Mouse (Mus musculus) liver, embryonic 14.5 days (tissue): ENCODE data around the gene Zfp385a. TPM values are rescaled to one million over a fixed set of nuclear protein-coding genes. Genes with fewer than 3 reads are reported as not detected.

Experiments used
- ATAC-seq: fragments of 200-750 bp; cut with Nextera tagmentation; 2 replicates; pipeline ENCODE4 v1.8.0; 2017; ENCODE audit warnings: moderate number of reproducible peaks, mild to moderate bottlenecking, moderate library complexity; ENCODE audit not compliant: insufficient read depth
- DNase-seq, 3 experiments: peaks; one replicate each; pipeline ENCODE4 v3.0.0-alpha.2; 2012 to 2013; ENCODE audit warnings: low read depth in 3 of 3, low spot score in 3 of 3
- H3K27ac ChIP-seq: fragments of 300-500 bp; sonication (generic); 2 replicates; pipeline ENCODE4 v1.5.1; 2014; ENCODE audit warnings: moderate library complexity, mild to moderate bottlenecking, control low read depth, inconsistent platforms
- H3K27me3 ChIP-seq: fragments of 300-500 bp; sonication (generic); 2 replicates; pipeline ENCODE4 v1.6.1; 2014; ENCODE audit warnings: mild to moderate bottlenecking, low read length, moderate library complexity; ENCODE audit not compliant: control insufficient read depth, insufficient read depth
- H3K36me3 ChIP-seq: fragments of 300-500 bp; sonication (generic); replicated peaks from 2 replicates; pipeline ENCODE4 v1.6.1; 2014; ENCODE audit warnings: low read depth; ENCODE audit not compliant: control insufficient read depth, insufficient read depth
- H3K4me1 ChIP-seq, 2 experiments: fragments of 200-500 bp in 1 of 2; fragments of 300-500 bp in 1 of 2; sonication (generic) in 1 of 2; replicated peaks; 2 replicates each; pipeline ENCODE4 v1.6.1; 2012 to 2014; ENCODE audit warnings: antibody characterized with exemption in 1 of 2, inconsistent platforms in 1 of 2, low read length in 1 of 2; ENCODE audit not compliant: control insufficient read depth in 2 of 2, insufficient read depth in 2 of 2
- H3K4me2 ChIP-seq: fragments of 300-500 bp; sonication (generic); 2 replicates; pipeline ENCODE4 v1.6.1; 2014; ENCODE audit warnings: low read depth, mild to moderate bottlenecking, control low read depth, moderate library complexity
- H3K4me3 ChIP-seq, 2 experiments: fragments of 200-500 bp in 1 of 2; fragments of 300-500 bp in 1 of 2; sonication (generic) in 1 of 2; 2 replicates each; pipeline ENCODE4 v1.5.1; 2012 to 2014; ENCODE audit warnings: low read depth in 2 of 2, low read length in 2 of 2, mild to moderate bottlenecking in 2 of 2, control low read depth in 1 of 2, inconsistent platforms in 1 of 2, moderate library complexity in 1 of 2; ENCODE audit not compliant: insufficient read depth in 1 of 2
- H3K9ac ChIP-seq: fragments of 300-500 bp; sonication (generic); replicated peaks from 2 replicates; pipeline ENCODE4 v1.6.1; 2014; ENCODE audit warnings: mild to moderate bottlenecking, control low read depth, moderate library complexity
- H3K9me3 ChIP-seq: fragments of 300-500 bp; sonication (generic); 2 replicates; pipeline ENCODE4 v1.6.1; 2016; ENCODE audit warnings: low read length, mixed read lengths; ENCODE audit not compliant: control insufficient read depth
- CTCF ChIP-seq: IDR thresholded peaks from 2 replicates; pipeline ENCODE4 v1.5.1; 2016; ENCODE audit warnings: antibody characterized with exemption, low read depth, control low read depth
- EP300 ChIP-seq: IDR thresholded peaks from 2 replicates; pipeline ENCODE4 v1.6.1; 2016; ENCODE audit warnings: antibody characterized with exemption, low read depth
- whole genome bisulfite sequencing: fragments of 180-500 bp; shearing (Covaris S2); extraction: QIAGEN DNeasy Blood & Tissue Kit; methylation state at CpG from one replicate; pipeline ENCODE4 v1.1.7; 2014; ENCODE audit not compliant: insufficient replicate concordance; 5-methylcytosine and 5-hydroxymethylcytosine counted together
- polyA plus RNA-seq, 2 experiments: library from polyadenylated mRNA; depleted of rRNA in 1 of 2; stranded (reverse) in 1 of 2; unstranded in 1 of 2; fragments of >200 nt; fragmentation: Nextera tagmentation in 1 of 2; extraction: Ambion mirVana in 1 of 2; gene quantifications; 2 replicates each; pipeline versions ENCODE4 v1.2.1 to v1.2.3; 2012 to 2014

The Zfp385a gene
- polyA plus RNA-seq, 2 experiments: 4.7 to 4.9 TPM

DNA sequence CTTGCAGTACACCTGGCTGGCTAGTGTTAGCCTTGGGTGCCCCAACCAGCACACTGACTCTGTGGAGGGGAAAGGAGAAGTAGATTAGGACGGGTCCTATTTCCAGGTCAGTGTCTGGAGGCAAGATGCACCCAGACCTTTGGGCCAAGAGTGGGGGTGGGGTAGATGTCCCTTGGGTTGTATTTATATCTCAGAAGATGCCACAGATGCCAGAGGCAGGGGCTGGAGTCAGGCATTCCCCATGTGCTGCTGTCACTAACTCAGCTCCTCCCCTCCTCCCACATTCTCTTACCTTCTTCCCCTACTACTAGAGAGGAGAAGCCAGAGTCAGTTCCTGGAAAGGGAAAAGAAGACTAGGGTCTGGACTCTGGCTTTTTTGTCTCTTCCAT is 19.2 kb upstream of the Zfp385a start:
- Histone ChIP-seq H3K9ac (no peak overlapping the region), H3K4me1 (peaks cover 5 to 42% of the 10 kb centered on the region in 2 experiments), H3K27me3 (no peaks in the 10 kb centered on the region), H3K9me3 (no peaks in the 10 kb centered on the region), H3K4me2 (no peak overlapping the region), H3K27ac (no peak overlapping the region), H3K4me3 (no peak overlapping the region), H3K36me3 (peaks cover 3% of the 10 kb centered on the region)
- ATAC-seq (no peak), DNase-seq (no peak)
- 26% methylated on average over 1 of the region's 1 CpGs for WGBS
- TF ChIP-seq EP300: no peak
- no peak for TF ChIP-seq CTCF

DNA sequence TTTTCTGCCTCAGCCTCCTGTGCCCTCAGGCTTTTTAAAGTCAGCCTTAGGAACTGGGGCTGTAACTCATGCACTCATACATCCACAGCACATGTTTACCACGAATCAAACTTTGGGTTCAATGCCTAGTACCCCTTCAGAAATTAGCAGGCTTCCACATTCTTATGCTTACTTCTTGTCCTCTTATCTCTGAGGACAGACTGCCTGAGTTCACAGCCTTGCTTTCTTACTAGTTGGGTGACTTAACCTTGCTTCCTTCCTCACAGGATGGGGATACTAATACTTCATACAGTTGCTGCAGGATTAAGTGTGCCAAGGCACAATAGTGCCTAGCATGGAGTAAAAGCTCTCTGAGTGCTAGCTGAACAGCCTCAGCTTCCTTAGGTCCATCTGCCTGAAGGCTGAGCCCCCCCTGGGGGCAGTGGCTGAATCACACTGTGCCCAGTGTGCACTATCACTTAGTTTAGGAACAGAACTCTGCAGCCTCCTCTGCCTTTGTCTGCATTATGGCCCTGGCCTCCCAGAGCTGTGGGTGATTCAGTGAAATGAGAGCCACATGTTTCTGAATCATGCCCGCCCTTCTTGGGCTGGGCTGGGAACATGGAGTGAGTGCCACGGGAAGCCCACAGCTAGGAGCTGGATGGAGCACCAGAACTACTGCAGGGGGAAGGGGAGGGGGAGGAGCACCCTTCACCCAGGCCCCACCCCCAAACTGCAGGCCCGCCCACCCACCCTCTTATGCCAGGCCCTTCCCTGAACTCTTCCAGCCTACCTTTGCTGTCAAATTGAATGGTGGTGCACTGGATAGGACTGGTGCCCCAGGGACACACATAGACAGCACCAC is 18.6 kb upstream of the Zfp385a start:
- H3K4me1 ChIP-seq: peaks cover 5 to 37% of the 10 kb centered on the region in 2 experiments
- no peak for DNase-seq

GRCm38 (mm10) chr15:103357817-103358216 is 17.9 kb upstream of the Zfp385a start:
- no peaks in the 10 kb centered on the region for H3K27me3 ChIP-seq
- H3K4me2 ChIP-seq: no peak overlapping the region
- H3K4me3 ChIP-seq: no peak overlapping the region
- TF ChIP-seq CTCF (no peak), EP300 (no peak)
- WGBS: 64% methylated on average over 4 of the region's 4 CpGs
- H3K4me1 ChIP-seq: peaks cover 5 to 34% of the 10 kb centered on the region in 2 experiments
- no peak for DNase-seq
- no peak overlapping the region for H3K9ac ChIP-seq
- ATAC-seq: no peak
- no peak overlapping the region for H3K27ac ChIP-seq
- H3K36me3 ChIP-seq: peaks cover 3% of the 10 kb centered on the region
- H3K9me3 ChIP-seq: no peaks in the 10 kb centered on the region

More for the DNA sequence above, 18.6 kb upstream of the Zfp385a start:
- Histone ChIP-seq H3K27me3 (no peaks in the 10 kb centered on the region), H3K9me3 (no peaks in the 10 kb centered on the region), H3K4me3 (no peak overlapping the region), H3K36me3 (peaks cover 3% of the 10 kb centered on the region), H3K9ac (no peak overlapping the region), H3K27ac (no peak overlapping the region), H3K4me2 (no peak overlapping the region)
- no peak for TF ChIP-seq EP300
- TF ChIP-seq CTCF: no peak
- 0 out of 2 replicates have a peak, but pooled peaks have one; percentile 2 for ATAC-seq
- WGBS: 19% methylated on average over 4 of the region's 4 CpGs

DNA sequence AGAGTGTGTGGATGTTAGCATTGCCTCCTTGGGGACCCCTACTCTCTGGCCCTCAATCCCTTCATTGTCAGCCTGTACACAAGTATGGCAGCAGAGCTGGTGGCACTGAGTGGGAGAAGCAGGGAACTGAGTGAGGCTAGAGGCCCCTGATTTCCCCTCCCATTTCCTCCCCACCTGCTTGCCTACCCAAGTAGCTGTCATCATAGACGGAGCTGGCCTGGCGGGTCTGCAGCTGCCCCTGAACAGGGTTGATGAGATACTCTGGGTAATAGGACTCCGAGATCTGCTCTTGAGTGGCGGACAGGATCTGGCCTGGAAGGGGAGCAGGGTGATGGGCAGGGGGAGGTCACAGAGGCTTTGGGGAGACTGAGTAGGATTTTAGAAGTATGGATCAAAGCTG is 16.2 kb upstream of the Zfp385a start:
- peaks cover 3 to 19% of the 10 kb centered on the region in 2 experiments for H3K4me1 ChIP-seq
- no peak overlapping the region for H3K9ac ChIP-seq
- TF ChIP-seq CTCF: no peak
- no peak for TF ChIP-seq EP300
- H3K27ac ChIP-seq: no peak overlapping the region
- H3K4me3 ChIP-seq: no peak overlapping the region
- 61% methylated on average over 4 of the region's 4 CpGs for WGBS
- H3K36me3 ChIP-seq: peaks cover 9% of the 10 kb centered on the region
- no peaks in the 10 kb centered on the region for H3K9me3 ChIP-seq
- H3K4me2 ChIP-seq: no peak overlapping the region
- no peak for DNase-seq
- no peak for ATAC-seq
- H3K27me3 ChIP-seq: no peaks in the 10 kb centered on the region

- TF ChIP-seq CTCF (no peak), EP300 (no peak)
- Histone ChIP-seq H3K9me3 (no peaks in the 10 kb centered on the region), H3K27ac (no peak overlapping the region), H3K27me3 (no peaks in the 10 kb centered on the region), H3K36me3 (peaks cover 9% of the 10 kb centered on the region), H3K4me3 (no peak overlapping the region), H3K9ac (no peak overlapping the region), H3K4me1 (peaks cover 2 to 18% of the 10 kb centered on the region in 2 experiments), H3K4me2 (no peak overlapping the region)
- ATAC-seq (no peak), DNase-seq (no peak)
- 73% methylated on average over 4 of the region's 4 CpGs for WGBS
Measured at GRCm38 (mm10) chr15:103355420-103355819, 15.5 kb upstream of the Zfp385a start.
